Mouse (Mus musculus): ENCODE measurements around the gene Slc8a2. TPM values are rescaled to one million over a fixed set of nuclear protein-coding genes. Genes with fewer than 3 reads are reported as not detected.

Slc8a2 gene
- total RNA-seq, 2 experiments from 2014 or later: 214 to 216 TPM

DNA sequence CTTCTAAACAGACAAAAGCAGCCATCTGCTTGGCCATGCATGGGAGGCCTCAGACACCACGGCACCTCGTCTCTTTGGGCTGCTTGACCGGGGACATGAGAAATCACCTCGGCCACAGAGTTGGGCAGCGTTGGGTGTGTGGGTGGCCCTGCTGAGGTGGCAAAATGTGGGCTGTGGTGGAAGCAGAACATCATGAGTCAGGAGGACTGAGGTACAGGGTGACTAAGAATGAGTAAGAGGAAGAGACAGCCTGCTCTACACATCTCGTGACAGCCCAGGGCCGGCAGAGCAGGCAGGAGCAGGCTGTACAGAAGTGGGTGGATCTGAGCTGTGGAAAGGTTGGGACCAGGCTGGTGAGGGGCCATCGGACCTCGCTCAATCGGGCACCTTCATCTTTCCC, 77.9 kb downstream of the Slc8a2 start:
- DNase-seq (ENCODE audit: low spot score in 2 of 2): peak; percentile 63 to 72

DNA sequence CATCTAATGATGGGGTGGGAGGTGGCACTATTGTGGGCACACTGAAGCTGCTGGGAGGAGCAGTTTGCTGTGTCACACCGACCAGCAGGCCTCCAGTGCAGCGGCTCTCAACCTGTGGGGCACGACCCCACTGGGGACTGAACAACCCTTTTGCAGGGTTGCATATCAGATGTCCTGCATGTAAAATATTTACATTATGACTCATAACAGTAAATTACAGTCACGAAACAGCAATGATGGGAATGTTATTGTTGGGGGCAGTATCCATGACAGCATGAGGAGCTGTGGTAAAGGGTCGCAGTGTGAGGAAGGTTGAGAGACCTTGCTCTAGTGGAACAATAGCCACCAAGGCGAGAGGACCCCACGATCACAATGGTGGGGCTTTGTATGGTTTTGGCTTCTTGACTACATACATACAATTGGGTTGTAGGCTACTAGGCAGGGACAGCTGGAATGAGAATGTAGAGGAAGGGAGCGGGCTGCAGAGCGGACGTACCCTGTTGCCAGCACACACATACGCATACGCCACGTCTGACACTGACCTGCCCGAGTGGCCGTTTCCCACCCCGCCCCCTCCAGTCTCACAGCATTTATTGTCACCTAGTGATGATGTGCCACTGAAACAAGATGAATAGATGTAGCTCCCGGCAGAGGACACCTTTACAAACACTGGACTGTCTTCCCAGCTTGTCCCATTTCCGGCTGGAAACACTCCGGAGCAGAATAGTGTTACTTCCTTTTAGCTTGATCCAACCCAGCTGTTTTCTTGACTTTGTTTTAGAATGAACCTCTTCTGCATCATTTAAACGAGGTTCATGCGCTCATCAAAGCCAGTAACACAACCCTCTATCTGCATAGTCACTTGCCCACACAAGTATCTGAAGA, 79.4 kb downstream of the Slc8a2 start:
- DNase-seq (ENCODE audit: low spot score in 2 of 2): no peak

Other genes with a start within 250 kb of the Slc8a2 start
- not detected for gene Crx, start 249.9 kb upstream of the Slc8a2 start, total RNA-seq (2021)
- under 1 TPM in 1 of 2 experiments, not detected in 1; 0.19 TPM for gene Crxos, start 247.2 kb upstream of the Slc8a2 start, total RNA-seq (2021)
- 1,000 to 10,000 TPM; 1,080 TPM for gene Selenow, start 207.4 kb upstream of the Slc8a2 start, total RNA-seq (2021)
- 100 to 1,000 TPM; 116 to 129 TPM for gene Nop53, start 183.8 kb upstream of the Slc8a2 start, total RNA-seq (2021)
- 1 to 10 TPM; 4.5 to 6.1 TPM for gene Ehd2, start 162.3 kb upstream of the Slc8a2 start, total RNA-seq (2021)
- gene Bicra, start 81.9 kb upstream of the Slc8a2 start, total RNA-seq (2021): 10 to 100 TPM; 11.8 to 13.9 TPM
- under 1 TPM; 0.66 to 0.70 TPM for gene Zfp541, start 68.0 kb upstream of the Slc8a2 start, total RNA-seq (2021)
- 100 to 1,000 TPM; 277 to 292 TPM for gene Napa, start 31.4 kb upstream of the Slc8a2 start, total RNA-seq (2021)
- 10 to 100 TPM; 34.9 to 35.1 TPM for gene Kptn, start 9.9 kb upstream of the Slc8a2 start, total RNA-seq (2021)
- gene Meis3, start 45.3 kb downstream of the Slc8a2 start, total RNA-seq (2021): 10 to 100 TPM; 39.8 to 41.7 TPM
- gene Dhx34, start 92.2 kb downstream of the Slc8a2 start, total RNA-seq (2021): 10 to 100 TPM; 11.3 to 13.4 TPM
- under 1 TPM; 0.58 to 0.73 TPM for gene C5ar2, start 114.3 kb downstream of the Slc8a2 start, total RNA-seq (2021)
- 1 to 10 TPM; 1.2 to 2.4 TPM for gene C5ar1, start 129.7 kb downstream of the Slc8a2 start, total RNA-seq (2021)
- 10 to 100 TPM; 38.0 to 39.7 TPM for gene Inafm1, start 143.8 kb downstream of the Slc8a2 start, total RNA-seq (2021)
- 100 to 1,000 TPM in 1 of 2 experiments, 10 to 100 TPM in 1; 81.0 to 102 TPM for gene Ccdc9, start 157.0 kb downstream of the Slc8a2 start, total RNA-seq (2021)
- 10 to 100 TPM in 1 of 2 experiments, 1 to 10 TPM in 1; 7.5 to 11.8 TPM for gene Bbc3, start 178.6 kb downstream of the Slc8a2 start, total RNA-seq (2021)